Mouse (Mus musculus): ENCODE data around the gene Rapgef4.

DNA sequence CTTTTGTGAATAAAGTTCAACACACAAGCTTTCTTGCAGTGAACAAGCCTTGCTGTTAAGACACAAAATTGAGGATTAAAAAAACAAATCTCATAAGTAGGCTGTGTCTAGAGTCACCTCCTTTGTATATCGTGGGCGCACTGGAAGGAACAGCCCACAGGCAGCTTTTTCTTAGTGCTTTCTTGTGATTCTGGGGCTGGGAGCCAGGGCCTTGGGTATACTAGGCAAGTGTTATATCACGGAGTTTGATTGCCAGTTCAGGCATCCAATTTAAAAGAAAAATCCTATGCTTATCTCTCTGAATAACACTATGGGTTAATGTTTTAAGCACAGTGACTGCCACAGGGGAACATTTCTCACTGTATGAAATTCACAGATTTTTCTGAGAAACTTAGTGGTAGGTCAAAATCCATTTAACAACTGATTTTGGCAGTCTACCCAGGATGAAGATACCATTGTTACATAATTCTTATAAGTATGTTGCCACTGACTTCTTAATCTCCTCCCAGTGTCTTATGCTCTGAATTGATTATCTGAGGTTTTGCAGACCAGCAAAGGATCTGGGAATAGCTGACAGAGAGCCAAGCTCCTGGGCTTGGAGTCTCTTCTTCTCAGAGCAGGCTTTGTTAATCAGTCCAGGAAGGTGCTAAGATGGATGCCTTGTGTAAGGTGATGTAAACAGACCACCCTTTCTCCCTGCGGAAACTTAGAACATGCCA, 225.6 kb downstream of the Rapgef4 start:
- TF ChIP-seq POLR2A (IDR thresholded peaks at IDR 0.05; ENCODE audit: low read depth, low read length) (no peak), CTCF (IDR thresholded peaks at IDR 0.05; ENCODE audit: extremely low read depth, insufficient read depth, insufficient read length, insufficient replicate concordance) (no peak)

Data from spleen, adult 2 months (tissue).